Mouse (Mus musculus) CH12.LX (cell line): Measurements from ENCODE around the gene She.

ENCODE experiments used
- CTCF ChIP-seq, 2 experiments: IDR thresholded peaks in 1 of 2; conservative IDR thresholded peaks in 1 of 2; 2 replicates each; pipeline ENCODE4 v1.5.1; 2011 to 2012; ENCODE audit warnings: low read depth in 2 of 2, low read length in 2 of 2, improper control_type of control experiment in 1 of 2, inconsistent platforms in 1 of 2, mild to moderate bottlenecking in 1 of 2, moderate library complexity in 1 of 2
- E2F4 ChIP-seq: IDR thresholded peaks from 2 replicates; pipeline ENCODE4 v1.6.1; 2011; ENCODE audit warnings: low read depth, low read length, improper control_type of control experiment; ENCODE audit not compliant: insufficient replicate concordance
- KAT2A ChIP-seq: IDR thresholded peaks from 2 replicates; pipeline ENCODE4 v1.6.1; 2012; ENCODE audit warnings: low read length, improper control_type of control experiment, inconsistent platforms; ENCODE audit not compliant: insufficient replicate concordance
- POLR2A ChIP-seq: IDR thresholded peaks from 2 replicates; pipeline ENCODE4 v1.6.1; 2011; ENCODE audit warnings: low read depth, mild to moderate bottlenecking, improper control_type of control experiment, low read length
- SMC3 ChIP-seq: IDR thresholded peaks from 2 replicates; pipeline ENCODE4 v1.6.1; 2011; ENCODE audit warnings: low read depth, low read length, improper control_type of control experiment
- ZC3H11A ChIP-seq: IDR thresholded peaks from 2 replicates; pipeline ENCODE4 v1.6.1; 2012; ENCODE audit warnings: low read depth, mild to moderate bottlenecking, inconsistent platforms, low read length, improper control_type of control experiment

- TF ChIP-seq CTCF (conservative IDR thresholded peaks at IDR 0.05 in 1 of 2, IDR thresholded peaks at IDR 0.05 in 1 of 2; ENCODE audit: low read depth in 2 of 2, low read length in 2 of 2) = peak in 1 of 2 experiments; percentile 69; a peak in 2 of 4 replicates
- TF ChIP-seq E2F4 = no peak
- TF ChIP-seq POLR2A = no peak
- TF ChIP-seq KAT2A = no peak
- peak; percentile 8; the same call in 1 of the 2 replicates for TF ChIP-seq ZC3H11A
- TF ChIP-seq SMC3 = peak; percentile 71
These were observed 32.7 kb downstream of the She start for GRCm38 (mm10) chr3:89863716-89864509.
